Mouse (Mus musculus) inflammation-experienced regulatory T-cells, adult 16 weeks (primary cell): Measurements from ENCODE around the gene Tbx19. TPM values are rescaled to one million over a fixed set of nuclear protein-coding genes. Genes with fewer than 3 reads are reported as not detected.

ENCODE experiments used
- polyA plus RNA-seq: library from polyadenylated mRNA; unstranded; fragments of 100-300 nt; shearing (Covaris generic); gene quantifications from one replicate; pipeline ENCODE4 v1.2.1, GENCODE M21; 2017

The Tbx19 gene
- 0.15 TPM for polyA plus RNA-seq

GRCm38 (mm10) chr1:165160723-165161405, at the start of gene Tbx19:
Gene Tbx19 (minus strand): TSS chr1:165160773.

GRCm38 (mm10) chr1:165193880-165194661, 33.5 kb upstream of the Tbx19 start, which contains the start of gene Sft2d2:
Gene Sft2d2 (minus strand): TSS chr1:165194438.

Other genes with a start within 250 kb of the Tbx19 start
- gene Xcl1, start 225.2 kb downstream of the Tbx19 start, polyA plus RNA-seq, result 3.5 TPM
- gene Sft2d2, start 33.7 kb upstream of the Tbx19 start, polyA plus RNA-seq, result 68.7 TPM
- gene Tiprl, start 76.2 kb upstream of the Tbx19 start, polyA plus RNA-seq, result 111 TPM
- gene Gpr161, start 135.0 kb upstream of the Tbx19 start, polyA plus RNA-seq, result 0.13 TPM